Mouse (Mus musculus) heart, embryonic 11.5 days (tissue): ENCODE measurements at regions not wholly inside any gene's neighbourhood (a gene's known extent, or its start where the extent isn't known, plus 50 kb on each side); places are given as distances from the start of the nearest gene placed in this dataset.

Experiments used
- ATAC-seq: fragments of 200-750 bp; cut with Nextera tagmentation; replicated peaks from 2 replicates; pipeline ENCODE4 v1.8.0; 2017; ENCODE audit warnings: moderate library complexity; ENCODE audit not compliant: insufficient number of reproducible peaks, low FRiP score, low TSS enrichment
- H3K27ac ChIP-seq: fragments of 300-500 bp; sonication (generic); 2 replicates; pipeline ENCODE4 v1.5.1; 2014; ENCODE audit warnings: mild to moderate bottlenecking, low read depth, low read length
- H3K27me3 ChIP-seq: fragments of 300-500 bp; sonication (generic); 2 replicates; pipeline ENCODE4 v1.6.1; 2014; ENCODE audit warnings: mild to moderate bottlenecking, low read length, mixed read lengths; ENCODE audit not compliant: control insufficient read depth, insufficient read depth
- H3K36me3 ChIP-seq: fragments of 300-500 bp; sonication (generic); 2 replicates; pipeline ENCODE4 v1.6.1; 2014; ENCODE audit warnings: mild to moderate bottlenecking, low read length, moderate library complexity, mixed read lengths; ENCODE audit not compliant: control insufficient read depth, insufficient read depth
- H3K4me1 ChIP-seq: fragments of 300-500 bp; sonication (generic); 2 replicates; pipeline ENCODE4 v1.6.1; 2014; ENCODE audit warnings: low read length; ENCODE audit not compliant: control insufficient read depth, insufficient read depth
- H3K4me2 ChIP-seq: fragments of 300-500 bp; sonication (generic); 2 replicates; pipeline ENCODE4 v1.6.1; 2014; ENCODE audit warnings: mild to moderate bottlenecking, moderate library complexity
- H3K4me3 ChIP-seq: fragments of 300-500 bp; sonication (generic); 2 replicates; pipeline ENCODE4 v1.5.1; 2014; ENCODE audit warnings: low read depth, low read length
- H3K9ac ChIP-seq: fragments of 300-500 bp; sonication (generic); 2 replicates; pipeline ENCODE4 v1.6.1; 2014; ENCODE audit warnings: mild to moderate bottlenecking, low read depth, low read length, moderate library complexity
- H3K9me3 ChIP-seq: fragments of 300-500 bp; sonication (generic); replicated peaks from 2 replicates; pipeline ENCODE4 v1.6.1; 2016; ENCODE audit warnings: low read length; ENCODE audit not compliant: control insufficient read depth
- WGBS: fragments of 180-500 bp; shearing (Covaris S2); extraction: QIAGEN DNeasy Blood & Tissue Kit; methylation state at CpG from one replicate; pipeline ENCODE4 v1.1.7; 2014; ENCODE audit not compliant: insufficient replicate concordance; 5-methylcytosine and 5-hydroxymethylcytosine counted together

DNA sequence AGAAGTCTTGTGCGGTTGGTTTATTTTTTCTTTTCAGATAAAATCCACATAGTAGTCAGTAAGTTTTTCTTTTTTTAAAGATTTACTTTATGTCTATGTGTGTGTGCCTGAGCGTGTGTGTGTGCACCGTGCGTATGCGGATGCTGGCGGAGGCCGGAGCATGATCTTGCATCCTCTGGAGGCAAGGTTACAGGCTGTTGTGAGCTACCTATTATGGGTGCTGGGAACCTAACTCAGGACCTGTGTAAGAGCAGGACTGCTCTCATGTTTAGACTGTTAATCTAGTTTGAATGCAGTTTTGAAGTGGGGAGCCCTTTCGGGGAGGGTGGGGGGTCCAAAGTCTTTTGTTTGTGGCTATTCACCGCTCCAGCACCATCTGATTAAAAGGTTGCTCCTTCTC, 154.1 kb downstream of the Slc38a4 start:
- Histone ChIP-seq H3K27ac (no peak overlapping the region), H3K9me3 (no peaks in the 10 kb centered on the region), H3K36me3 (no peaks in the 10 kb centered on the region), H3K4me3 (no peak overlapping the region), H3K4me1 (no peaks in the 10 kb centered on the region), H3K27me3 (no peaks in the 10 kb centered on the region), H3K9ac (no peak overlapping the region), H3K4me2 (no peak overlapping the region)
- ATAC-seq = no peak
- 92% methylated on average over 9 of the region's 9 CpGs for WGBS

DNA sequence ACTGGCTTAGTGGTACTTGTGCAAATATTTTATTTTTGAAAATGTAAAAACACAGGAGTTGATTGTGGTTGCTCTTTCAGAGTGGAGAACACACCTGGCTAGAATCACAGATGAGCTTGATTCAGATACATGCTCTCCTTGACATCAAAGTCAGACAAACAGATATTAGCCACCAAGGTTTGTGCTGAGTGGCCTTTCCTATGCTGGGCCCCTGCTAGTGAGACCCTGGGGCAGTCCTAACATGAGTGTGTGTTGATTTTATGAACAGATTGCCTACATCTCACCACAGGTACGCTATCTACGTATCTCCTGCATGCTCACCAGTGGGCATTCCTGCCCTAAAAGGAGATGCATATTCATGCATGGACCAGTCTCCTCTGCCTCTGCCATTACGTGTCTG, 157.5 kb downstream of the Slc38a4 start:
- H3K9ac ChIP-seq = no peak overlapping the region
- no peaks in the 10 kb centered on the region; the same call in 1 of the 2 replicates for H3K9me3 ChIP-seq
- H3K4me3 ChIP-seq = no peak overlapping the region
- H3K36me3 ChIP-seq = no peaks in the 10 kb centered on the region
- WGBS = 79% methylated on average over 3 of the region's 3 CpGs
- ATAC-seq = no peak
- no peak overlapping the region for H3K27ac ChIP-seq
- H3K4me2 ChIP-seq = no peak overlapping the region
- no peaks in the 10 kb centered on the region for H3K27me3 ChIP-seq
- H3K4me1 ChIP-seq = no peaks in the 10 kb centered on the region

DNA sequence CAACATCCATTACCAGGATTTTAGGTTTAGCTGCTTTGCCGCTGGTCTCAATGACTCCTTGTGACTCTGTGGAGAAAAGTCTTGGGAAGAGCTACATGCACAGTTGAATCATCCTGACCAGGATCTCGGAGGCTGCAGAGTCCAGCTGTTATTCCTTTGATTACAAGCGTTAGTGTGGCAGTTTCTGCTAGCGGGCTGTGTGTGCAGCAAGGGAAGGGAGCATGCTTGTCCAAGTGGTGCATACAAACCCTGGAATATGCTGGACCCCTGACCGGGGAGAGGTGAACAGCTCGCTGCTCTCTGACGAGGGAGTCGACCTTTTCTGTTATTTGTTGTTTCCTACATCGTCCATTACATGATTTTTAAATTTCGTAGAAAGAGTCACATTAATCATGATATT, 170.9 kb downstream of the Slc38a4 start:
- WGBS = 74% methylated on average over 10 of the region's 10 CpGs
- Histone ChIP-seq H3K9ac (no peak overlapping the region), H3K4me2 (no peak overlapping the region), H3K9me3 (no peaks in the 10 kb centered on the region), H3K27ac (no peak overlapping the region), H3K4me1 (no peaks in the 10 kb centered on the region), H3K4me3 (no peak overlapping the region), H3K27me3 (no peaks in the 10 kb centered on the region), H3K36me3 (no peaks in the 10 kb centered on the region)
- no peak for ATAC-seq

DNA sequence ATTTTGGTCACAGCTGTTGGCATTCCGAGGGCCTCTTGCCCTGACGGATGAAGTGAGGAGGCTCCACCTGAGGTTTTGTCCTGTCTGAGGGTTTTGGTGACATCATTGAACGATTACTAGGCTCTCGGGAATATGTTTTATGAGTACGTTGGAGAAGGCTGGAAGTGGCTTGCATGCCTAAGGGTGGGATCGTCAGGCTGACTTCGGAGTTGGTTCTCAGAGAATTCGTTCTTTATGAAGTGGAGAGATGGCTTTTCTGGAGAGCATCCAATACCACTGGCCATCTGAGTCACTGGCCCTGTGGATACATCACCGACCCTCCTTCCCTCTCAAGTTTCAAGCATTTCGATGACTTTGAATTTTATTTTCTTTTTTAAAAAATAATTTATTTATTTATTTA, 172.0 kb downstream of the Slc38a4 start:
- Histone ChIP-seq H3K27me3 (no peaks in the 10 kb centered on the region), H3K4me2 (no peak overlapping the region), H3K4me1 (no peaks in the 10 kb centered on the region), H3K27ac (no peak overlapping the region), H3K4me3 (no peak overlapping the region), H3K9me3 (no peaks in the 10 kb centered on the region), H3K36me3 (no peaks in the 10 kb centered on the region), H3K9ac (no peak overlapping the region)
- 83% methylated on average over 10 of the region's 10 CpGs for WGBS
- no peak for ATAC-seq

DNA sequence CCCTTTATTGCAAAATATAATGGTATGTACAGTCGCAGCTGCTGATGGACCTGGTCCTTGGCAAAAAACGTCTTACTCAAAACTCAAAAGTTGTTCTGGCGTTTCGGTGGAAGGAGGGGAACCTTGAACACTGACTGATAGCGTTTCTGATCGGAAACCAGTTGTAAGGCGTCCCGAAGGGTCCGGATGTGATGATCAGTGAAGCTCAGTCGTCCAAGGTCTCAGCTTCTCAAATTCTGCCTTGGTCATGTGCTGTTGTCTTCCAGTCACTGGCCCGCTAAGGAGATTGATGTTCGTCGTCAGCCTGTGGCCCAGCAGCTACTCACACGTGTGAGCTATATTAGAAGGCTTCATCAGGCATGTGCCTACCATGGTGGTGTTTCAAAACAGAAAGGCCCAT, 173.5 kb downstream of the Slc38a4 start:
- Histone ChIP-seq H3K36me3 (no peaks in the 10 kb centered on the region), H3K4me1 (no peaks in the 10 kb centered on the region), H3K27me3 (no peaks in the 10 kb centered on the region), H3K9me3 (no peaks in the 10 kb centered on the region), H3K27ac (no peak overlapping the region), H3K4me2 (no peak overlapping the region), H3K4me3 (no peak overlapping the region), H3K9ac (no peak overlapping the region)
- no peak for ATAC-seq
- WGBS = 84% methylated on average over 14 of the region's 14 CpGs

DNA sequence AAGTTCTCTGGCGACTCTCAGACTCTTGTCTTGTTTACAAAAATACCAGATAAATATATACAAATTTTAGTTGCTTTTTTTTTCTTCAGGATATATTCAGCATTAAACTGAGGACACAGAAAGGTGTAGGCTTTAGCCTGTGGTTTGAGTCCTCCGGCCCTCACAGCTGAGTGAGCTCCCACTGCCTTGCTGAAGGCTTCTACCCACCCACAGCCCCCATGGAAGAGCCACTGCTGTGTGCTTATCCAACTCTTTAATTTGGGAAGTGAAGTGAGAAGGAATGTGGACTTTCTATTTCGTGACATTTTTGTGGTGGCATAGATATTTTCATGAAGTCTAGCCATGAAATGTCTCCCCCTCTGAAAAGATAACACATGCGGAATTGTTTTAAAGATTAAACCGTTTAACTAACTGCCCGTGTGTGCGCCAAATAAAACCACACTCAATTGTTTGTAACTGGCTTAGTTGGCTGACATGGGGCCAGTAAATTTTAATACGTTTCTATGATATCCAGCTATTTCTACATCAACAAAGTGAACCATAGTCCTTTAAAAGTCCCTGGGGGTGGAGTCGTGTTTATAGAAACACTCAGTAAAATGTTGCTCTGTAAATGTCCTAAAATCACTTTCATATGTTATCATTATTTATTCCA, 174.1 kb downstream of the Slc38a4 start:
- H3K4me2 ChIP-seq = no peak overlapping the region

DNA sequence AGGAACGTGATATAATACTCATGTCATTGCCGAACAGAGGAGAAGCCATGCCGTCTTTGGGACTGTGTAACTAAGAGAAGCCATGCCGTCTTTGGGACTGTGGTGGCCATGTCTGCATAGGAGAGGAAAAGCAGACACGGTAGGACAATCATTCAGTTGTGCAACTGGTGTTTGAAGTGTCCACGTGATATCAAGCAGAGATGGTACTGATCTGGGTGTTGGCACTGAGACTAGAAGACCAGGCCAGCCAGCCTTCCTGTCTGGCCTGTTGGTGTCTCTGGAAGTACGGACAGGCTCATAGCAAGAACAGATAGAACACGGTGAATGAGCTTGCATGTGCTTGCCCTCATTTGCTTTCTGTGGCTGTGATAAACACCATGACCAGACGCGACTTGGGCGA, 175.7 kb downstream of the Slc38a4 start:
- Histone ChIP-seq H3K27me3 (no peaks in the 10 kb centered on the region), H3K36me3 (no peaks in the 10 kb centered on the region), H3K4me3 (no peak overlapping the region), H3K9me3 (no peaks in the 10 kb centered on the region), H3K27ac (no peak overlapping the region), H3K4me1 (no peaks in the 10 kb centered on the region), H3K9ac (no peak overlapping the region), H3K4me2 (no peak overlapping the region)
- WGBS = 77% methylated on average over 11 of the region's 11 CpGs
- ATAC-seq = no peak

More for the DNA sequence above, 174.1 kb downstream of the Slc38a4 start:
- H3K36me3 ChIP-seq = no peaks in the 10 kb centered on the region
- H3K27ac ChIP-seq = no peak overlapping the region
- H3K4me1 ChIP-seq = no peaks in the 10 kb centered on the region
- WGBS = 73% methylated on average over 9 of the region's 9 CpGs
- H3K27me3 ChIP-seq = no peaks in the 10 kb centered on the region
- no peak for ATAC-seq
- no peaks in the 10 kb centered on the region for H3K9me3 ChIP-seq
- H3K9ac ChIP-seq = no peak overlapping the region
- no peak overlapping the region for H3K4me3 ChIP-seq

DNA sequence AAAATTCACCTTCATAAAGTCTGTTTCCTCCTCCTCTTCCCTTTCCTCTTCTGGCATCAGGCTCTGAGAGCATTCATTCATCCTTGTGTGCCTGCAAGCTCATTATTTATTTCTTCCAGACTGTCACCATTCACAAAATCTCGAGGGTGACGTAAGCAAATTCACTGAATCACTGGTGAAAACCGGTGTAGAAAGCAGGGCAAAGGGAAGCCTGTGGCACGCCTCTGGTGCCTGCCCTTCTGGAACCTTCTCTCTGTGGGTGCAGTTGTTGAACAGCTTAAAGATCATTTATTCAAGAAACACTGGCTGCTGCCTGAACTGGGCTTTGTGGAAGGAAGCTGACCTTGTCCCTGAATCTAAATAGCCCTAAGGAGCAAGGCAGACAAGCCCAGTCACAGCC, 177.0 kb downstream of the Slc38a4 start:
- no peaks in the 10 kb centered on the region for H3K27me3 ChIP-seq
- no peak overlapping the region for H3K4me2 ChIP-seq
- H3K27ac ChIP-seq = no peak overlapping the region
- 64% methylated on average over 4 of the region's 4 CpGs for WGBS
- H3K9me3 ChIP-seq = no peaks in the 10 kb centered on the region
- no peak overlapping the region for H3K9ac ChIP-seq
- no peaks in the 10 kb centered on the region for H3K36me3 ChIP-seq
- ATAC-seq = no peak
- H3K4me3 ChIP-seq = no peak overlapping the region
- no peaks in the 10 kb centered on the region for H3K4me1 ChIP-seq

DNA sequence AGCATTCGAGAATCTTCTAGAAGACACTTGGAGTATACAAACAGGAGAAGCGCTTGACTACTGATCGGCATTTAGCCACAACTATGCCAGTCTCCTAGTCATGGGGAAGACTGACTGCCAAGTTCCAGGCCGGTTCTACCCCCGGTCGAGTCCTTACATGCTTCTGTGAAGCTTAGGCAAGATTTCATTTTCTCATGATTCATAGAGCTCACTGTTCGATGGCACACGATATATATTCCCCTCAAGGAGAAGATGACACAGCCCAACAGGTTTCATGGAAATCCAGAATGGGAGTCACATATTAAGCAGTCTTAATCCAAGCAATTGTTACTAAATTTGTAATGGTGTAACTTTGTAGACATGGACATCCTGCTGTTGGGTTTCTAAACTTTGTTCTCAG, 177.8 kb downstream of the Slc38a4 start:
- 89% methylated on average over 8 of the region's 8 CpGs for WGBS
- no peak overlapping the region for H3K4me2 ChIP-seq
- ATAC-seq = no peak
- H3K9me3 ChIP-seq = no peaks in the 10 kb centered on the region
- H3K4me3 ChIP-seq = no peak overlapping the region
- no peak overlapping the region for H3K9ac ChIP-seq
- H3K4me1 ChIP-seq = no peaks in the 10 kb centered on the region
- H3K27ac ChIP-seq = no peak overlapping the region
- no peaks in the 10 kb centered on the region for H3K27me3 ChIP-seq
- H3K36me3 ChIP-seq = no peaks in the 10 kb centered on the region
